Mouse (Mus musculus): ENCODE measurements at regions not wholly inside any gene's neighbourhood (a gene's known extent, or its start where the extent isn't known, plus 50 kb on each side); places are given as distances from the start of the nearest gene placed in this dataset.
"Not testable (repeated sequence)": the region's sequence is repeated elsewhere in the genome, so short reads cannot be mapped to it uniquely, and the experiment has no call there.

- 30% methylated on average over 2 of the region's 2 CpGs for WGBS
- H3K27me3 ChIP-seq (ENCODE audit: control insufficient read depth, insufficient read depth, low read length); H3K4me3 ChIP-seq; H3K4me1 ChIP-seq (ENCODE audit: control insufficient read depth, insufficient read depth, low read length); H3K9ac ChIP-seq (ENCODE audit: low read depth, low read length); H3K36me3 ChIP-seq (ENCODE audit: control insufficient read depth, insufficient read depth, low read length); H3K79me2 ChIP-seq (replicated peaks; ENCODE audit: control insufficient read depth, insufficient read depth, low read length); H3K27ac ChIP-seq; intact Hi-C loops (cut with DNase I); DNase-seq: not testable (repeated sequence)
Measured at GRCm38 (mm10) chr12:23325756-23326155, 454.3 kb downstream of the Gm10330 start.

DNA sequence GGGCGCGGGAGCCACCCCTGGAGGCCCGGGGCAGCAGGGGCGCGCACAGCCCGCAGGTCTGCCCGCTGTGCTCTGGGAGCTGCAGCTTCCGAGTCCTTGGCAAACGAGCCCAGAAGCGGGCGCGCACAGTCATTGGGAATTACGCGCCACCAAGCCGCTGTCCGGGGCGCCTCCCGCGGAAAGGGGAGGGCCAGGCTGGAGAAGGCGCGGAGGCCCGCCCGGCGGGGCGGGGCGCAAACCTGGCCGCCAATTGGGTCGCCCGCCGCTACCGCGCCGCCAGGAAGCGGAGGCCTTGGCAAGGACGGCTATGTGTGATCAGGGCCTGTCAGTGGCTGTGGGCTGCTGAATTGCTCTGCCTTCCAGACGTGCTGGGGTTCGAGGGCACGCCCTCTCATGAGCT, 464.9 kb downstream of the Gm10330 start:
- whole genome bisulfite sequencing, result under 1% methylated on average over 30 of the region's 38 CpGs
- H3K9ac ChIP-seq (ENCODE audit: low read depth, low read length); H3K4me1 ChIP-seq (ENCODE audit: control insufficient read depth, insufficient read depth, low read length); H3K27me3 ChIP-seq (ENCODE audit: control insufficient read depth, insufficient read depth, low read length); H3K36me3 ChIP-seq (ENCODE audit: control insufficient read depth, insufficient read depth, low read length); H3K79me2 ChIP-seq (replicated peaks; ENCODE audit: control insufficient read depth, insufficient read depth, low read length); intact Hi-C loops (cut with DNase I); H3K27ac ChIP-seq; H3K4me3 ChIP-seq: not testable (repeated sequence)
- peak in 1 of 2 experiments; percentile 3 for DNase-seq
